Mouse (Mus musculus) layer of hippocampus, adult 11-12 months (tissue): Measurements from ENCODE around the gene Mpdu1.
A peak's percentile ranks its signal among the peaks of the same experiment; 100 is the strongest.
"Not testable (repeated sequence)": the region's sequence is repeated elsewhere in the genome, so short reads cannot be mapped to it uniquely, and the experiment has no call there.

Experiments used
- DNase-seq: peaks from one replicate; pipeline ENCODE4 v3.0.0; 2022; ENCODE audit warnings: low spot score

The Mpdu1 gene

DNA sequence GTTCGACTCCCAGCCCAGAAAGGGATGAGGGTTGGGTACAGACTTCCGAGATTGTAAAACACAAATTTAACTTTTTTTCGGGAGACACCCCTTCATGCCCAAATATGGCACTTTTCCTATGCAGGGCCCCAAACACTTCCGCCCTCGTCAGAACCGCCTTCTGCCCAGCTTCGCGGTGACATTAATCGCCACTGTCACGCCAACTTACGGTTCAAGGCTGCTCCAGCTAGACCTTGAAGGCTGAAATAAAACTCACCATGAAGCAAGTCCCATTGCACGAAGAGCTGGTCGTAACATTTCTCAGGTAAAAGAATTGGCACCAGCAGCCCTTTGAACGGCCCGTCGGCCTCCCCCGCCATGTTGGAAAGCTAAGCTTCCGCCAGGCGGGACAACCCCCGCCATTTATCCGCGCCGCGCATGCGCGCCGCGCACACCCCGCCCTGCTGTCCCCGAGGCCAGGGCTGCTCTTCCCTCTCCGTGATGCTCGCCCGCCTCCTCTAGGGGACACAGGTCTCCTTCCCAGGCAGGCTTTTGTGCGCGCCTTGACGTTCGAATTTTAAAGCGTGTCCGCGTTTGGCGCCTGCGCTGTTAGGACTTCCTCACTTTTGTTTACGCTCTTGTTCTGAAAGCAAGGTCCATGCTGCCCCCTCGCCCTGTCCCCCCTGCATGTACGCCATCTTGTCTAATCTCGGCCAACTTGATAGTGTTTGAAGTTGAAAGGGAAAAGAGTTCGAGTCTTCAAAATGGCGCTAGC is at the start of gene Mpdu1:
Gene Mpdu1 (minus strand): TSS at position 430 of the 754 bp plus-strand sequence.
- DNase-seq: peak; percentile 93

DNA sequence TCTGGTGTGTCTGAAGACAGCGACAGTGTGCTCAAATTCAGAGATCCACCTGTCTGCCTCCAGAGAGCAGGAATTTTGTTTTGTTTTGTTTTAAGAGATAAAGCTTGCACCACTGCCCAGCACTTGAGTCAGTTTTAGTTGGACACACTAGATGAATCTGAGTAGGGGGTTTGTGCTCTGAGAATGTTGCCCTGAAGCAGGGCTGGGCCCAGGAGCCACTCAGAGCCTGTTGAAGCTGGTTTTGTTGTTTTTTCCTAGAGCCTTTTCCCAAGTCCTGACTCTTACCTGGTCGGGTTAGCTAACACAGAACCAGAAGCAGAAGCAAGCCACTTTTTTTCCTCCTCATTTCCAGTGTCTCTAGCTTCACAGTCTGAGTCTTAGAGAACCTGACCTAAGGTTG is 48.6 kb upstream of the Mpdu1 start:
- no peak for DNase-seq

DNA sequence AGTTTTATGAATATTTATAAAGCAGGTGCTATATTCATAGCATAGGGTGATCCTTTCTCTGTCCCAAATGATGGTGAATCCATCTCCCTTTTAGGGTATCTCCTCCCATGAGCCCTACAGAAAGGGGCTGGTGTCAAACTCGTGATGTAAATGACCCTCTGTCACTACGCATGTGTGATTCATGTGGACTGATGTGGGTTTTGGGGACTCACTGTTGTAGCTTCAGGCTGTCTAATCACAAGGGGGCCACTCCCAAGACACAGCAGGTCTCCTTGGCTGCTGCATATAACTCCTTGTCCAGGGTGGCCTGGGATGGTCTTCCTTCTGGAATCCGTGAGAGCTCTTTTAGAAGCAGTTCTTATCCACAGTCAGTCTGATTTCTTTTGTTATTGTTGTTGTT is 48.0 kb upstream of the Mpdu1 start:
- no peak for DNase-seq

DNA sequence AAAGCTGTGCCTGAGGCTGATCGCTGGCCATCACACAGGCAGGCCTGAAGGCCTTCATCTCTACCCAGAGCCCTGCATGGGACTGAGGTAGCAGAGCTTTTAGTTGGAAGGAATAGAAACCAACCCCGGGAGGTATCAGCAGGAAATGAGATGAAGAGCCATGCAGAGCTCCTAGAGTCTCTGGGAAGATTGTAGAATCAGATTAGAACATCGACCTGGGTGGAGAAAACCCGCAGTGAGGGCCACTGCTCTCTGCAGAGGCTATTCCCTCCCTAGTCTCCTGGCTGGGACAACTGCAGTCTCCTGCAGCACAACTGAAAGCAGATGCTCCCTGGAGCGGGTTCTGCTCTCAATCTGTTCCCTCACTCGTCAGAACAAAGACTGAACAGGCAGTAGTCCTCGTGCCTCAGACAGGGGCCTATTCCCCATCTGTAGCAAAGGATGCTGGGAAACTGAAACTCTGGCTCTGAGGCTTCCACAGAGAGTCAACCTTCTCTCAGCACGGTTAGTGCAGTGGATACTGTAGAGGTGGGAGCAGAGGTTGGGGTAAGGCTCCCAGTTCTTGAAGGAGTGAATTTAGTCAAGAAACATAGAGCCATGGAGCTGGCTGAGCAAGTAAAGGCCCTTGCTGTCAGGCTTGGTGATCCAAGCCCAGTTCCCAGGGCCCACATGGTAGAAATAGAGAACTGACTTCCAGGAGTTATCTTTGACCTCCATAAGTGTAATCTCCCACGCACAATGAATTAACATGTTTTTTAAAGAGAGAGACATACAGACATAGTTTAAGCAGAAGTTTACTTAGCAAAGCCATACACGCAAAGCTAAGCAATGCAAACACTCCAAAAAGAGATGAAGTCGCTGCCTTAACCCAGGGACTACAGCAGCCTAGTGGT is 47.4 kb upstream of the Mpdu1 start:
- peak; percentile 29 for DNase-seq

DNA sequence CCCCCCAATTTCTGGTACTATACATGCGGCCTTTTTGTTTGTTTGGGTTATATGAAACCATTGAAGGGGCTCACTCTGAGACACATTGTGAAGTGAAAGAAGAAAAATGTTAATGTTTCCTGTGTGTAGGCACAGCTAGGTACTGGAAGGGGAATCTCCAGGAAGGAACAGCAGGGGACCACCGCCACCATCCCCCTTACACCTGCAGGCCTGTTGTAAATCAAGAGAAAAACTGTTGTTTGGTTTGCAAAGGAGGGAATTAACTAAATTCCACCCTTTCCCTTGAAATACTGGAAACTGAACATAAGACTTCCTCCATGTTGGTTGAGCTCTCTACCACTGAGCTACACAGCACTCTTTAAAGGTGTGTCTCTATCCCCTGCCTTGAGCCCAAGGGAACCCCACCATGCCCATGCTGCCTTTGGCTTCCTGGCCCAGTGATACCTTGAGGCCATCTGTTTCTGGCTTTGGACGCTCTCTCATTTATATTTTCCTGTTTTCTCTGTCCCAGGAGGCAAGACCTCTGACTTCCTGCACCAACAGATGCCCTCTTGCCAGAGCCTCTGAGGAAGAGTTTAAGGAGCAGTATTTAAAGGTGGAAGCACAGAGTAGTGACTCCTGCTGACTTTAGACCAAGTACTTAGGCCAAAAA is 46.3 kb upstream of the Mpdu1 start:
- no peak for DNase-seq

DNA sequence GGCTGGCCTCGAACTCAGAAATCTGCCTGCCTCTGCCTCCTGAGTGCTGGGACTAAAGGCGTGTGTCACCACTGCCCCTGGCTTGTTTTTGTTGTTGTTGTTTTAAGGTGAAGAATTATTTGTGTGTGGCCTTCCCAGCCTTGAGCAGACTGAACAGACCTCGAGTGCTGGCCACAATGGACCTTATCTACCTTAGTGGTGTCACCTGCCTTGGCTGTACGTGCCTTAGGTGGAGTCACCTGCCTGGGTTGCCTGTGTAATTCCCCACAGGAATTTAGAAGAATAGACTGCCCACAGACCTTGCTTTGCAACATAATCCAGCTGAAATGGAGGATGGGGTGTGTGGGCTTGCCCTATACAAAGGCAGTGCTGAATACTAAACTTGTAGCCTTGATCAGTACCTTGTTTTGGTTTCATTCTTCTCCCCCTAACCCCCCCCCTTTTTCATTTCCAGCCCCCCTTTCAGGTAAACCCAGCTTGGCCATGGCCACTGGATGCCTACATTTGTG is 45.5 kb upstream of the Mpdu1 start:
- DNase-seq: no peak

DNA sequence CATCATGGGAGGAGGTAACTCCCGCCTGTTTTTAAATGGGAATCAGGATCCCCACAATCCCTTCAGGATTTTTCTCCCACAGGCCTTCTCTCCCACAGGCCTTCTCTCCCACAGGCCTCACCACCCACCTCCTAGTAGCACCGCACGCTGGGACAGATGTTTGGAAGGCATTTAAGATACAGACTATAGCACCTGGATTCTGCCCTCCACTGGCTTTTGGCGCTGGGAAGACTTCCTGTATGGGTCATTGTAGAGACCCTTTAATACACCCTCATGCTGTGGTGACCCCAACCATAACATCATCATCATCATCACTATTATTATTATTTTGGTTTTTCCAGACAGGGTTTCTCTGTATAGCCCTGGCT is 45.0 kb upstream of the Mpdu1 start:
- no peak for DNase-seq

DNA sequence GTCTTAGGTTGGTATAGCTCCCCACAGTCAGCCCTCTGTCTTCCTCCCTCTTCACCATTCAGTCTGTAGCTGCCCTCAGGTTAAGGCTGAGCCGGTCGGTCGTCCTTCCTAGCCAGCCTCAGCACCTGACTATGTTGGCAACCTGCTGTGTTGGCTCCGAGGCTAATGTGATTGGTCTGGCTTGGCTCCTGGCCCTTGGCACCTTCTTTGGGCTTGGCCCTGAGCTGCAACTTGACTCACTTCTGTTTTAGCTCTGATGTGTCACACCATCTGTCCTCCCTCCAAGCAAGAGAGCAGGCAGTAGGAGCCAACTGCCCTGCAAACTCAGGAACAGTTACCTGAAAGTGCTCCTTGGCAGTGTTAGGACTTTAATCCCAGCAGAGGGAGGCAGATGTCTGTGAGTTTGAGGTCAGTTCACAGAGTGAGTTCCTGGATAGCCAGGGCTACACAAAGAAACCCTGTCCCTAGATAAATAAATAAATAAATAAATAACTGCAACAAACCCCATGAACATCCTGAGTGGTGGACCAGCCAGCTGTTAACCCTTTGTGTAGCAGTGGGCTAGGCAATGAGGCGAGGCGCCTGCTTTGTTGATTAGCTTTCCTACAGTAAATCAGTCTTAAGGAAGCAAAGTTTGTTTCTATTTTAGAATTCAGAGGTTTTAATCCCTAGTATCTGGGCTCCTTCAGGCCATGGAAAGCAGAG is 44.5 kb upstream of the Mpdu1 start:
- peak; percentile 28 for DNase-seq

DNA sequence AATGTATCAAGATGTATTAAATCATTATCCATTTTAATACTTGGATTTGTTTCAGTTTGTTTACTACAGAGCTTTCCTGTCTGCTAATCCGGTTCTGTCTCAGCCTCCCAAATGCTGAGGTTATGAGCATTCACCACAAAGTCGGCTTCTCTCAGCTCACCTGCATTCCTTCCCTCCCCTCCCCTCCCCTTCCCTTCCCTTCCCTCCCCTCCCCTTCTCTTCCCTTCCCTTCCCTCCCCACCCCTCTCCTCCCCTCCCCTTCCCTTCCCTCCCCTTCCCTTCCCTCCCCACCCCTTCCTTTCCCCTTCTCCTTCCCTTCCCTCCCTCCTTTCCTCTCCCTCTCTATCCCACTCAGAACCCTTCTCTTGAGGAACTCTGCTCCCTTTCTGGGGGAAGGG is 42.2 kb upstream of the Mpdu1 start:
- DNase-seq: no peak

DNA sequence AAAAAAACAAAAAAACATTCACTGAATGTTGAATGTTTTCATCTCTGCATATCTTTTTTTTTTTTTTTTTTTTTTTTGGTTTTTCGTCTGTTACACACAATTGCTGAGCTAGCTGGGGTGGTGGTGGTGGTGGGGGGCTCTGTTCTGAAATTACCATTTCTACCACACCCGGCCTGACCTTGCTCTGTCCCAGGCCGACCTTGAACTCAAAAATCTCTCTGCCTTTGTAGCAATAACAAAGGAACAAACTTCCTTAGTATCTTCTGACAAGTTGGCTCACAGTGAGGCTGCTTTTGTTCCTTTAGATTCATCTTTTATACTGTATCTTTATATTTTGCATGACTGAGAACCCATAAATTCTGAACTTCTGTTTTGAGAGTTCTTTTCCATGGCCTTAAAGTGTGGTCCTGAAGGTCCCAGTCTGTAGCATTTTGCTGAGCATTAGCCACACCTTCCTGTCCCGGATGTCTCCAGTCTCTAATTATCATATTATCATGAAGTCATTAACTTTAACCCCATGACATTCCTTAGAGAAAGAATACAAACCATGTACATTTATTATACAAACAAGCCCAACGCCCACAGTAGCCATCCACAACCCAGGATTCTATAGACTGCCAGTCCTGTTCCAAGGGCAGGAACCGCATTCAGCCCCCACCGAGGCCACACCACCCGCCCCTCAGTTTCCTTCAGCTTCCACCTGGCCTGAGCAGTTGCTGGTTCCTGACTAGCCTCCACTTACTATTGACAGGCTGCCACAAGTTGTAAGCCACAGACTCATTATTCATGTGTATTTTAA is 41.6 kb upstream of the Mpdu1 start:
- DNase-seq: no peak

DNA sequence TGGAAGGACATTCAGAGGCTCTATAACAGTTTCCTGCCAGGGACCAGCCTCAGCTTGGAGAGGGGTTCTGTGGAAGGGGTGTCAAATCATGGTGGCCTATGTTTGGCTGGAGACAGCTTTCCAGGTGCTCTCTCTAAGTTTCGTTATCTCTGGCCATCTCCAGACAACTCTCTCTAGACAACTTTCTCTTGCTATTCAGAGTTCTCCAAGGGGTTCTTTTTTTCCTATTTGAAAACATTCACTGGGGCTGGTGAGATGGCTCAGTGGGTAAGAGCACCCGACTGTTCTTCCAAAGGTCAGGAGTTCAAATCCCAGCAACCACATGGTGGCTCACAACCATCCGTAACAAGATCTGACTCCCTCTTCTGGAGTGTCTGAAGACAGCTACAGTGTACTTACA is 40.9 kb upstream of the Mpdu1 start:
- DNase-seq: not testable (repeated sequence)

DNA sequence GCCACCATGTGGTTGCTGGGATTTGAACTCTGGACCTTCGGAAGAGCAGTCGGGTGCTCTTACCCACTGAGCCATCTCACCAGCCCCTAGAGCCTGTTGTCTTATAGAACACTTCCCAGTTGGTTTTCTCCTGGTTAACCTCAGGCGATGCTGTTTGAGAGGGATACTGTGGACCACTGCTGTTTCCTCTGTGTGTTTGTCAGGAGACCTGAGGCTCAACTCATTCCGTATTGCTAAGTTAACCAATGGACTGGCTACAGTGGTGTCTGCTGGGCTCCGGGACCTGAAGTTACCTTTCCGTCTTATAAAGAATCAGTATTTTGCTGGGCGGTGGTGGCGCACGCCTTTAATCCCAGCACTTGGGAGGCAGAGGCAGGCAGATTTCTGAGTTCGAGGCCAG is 40.4 kb upstream of the Mpdu1 start:
- not testable (repeated sequence) for DNase-seq

DNA sequence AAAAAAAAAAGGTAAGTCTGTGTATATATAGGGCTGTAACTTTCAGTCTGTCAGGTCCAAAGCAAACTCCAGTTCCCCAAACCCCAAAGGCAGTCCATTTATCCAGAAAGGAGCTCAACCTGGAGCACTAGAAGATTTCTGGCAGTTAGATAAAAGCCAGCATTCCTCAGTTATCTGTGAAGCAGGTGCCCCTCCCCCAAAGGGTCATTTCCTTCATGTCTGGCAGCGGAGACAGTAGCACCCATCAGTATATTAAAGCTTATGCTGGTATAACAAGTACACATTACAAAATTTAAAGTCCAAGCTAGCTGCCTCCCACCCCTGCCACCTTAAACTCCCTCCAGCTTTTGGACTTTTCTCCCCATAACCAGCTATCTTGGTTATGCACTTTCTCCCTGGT is 37.2 kb upstream of the Mpdu1 start:
- no peak for DNase-seq

DNA sequence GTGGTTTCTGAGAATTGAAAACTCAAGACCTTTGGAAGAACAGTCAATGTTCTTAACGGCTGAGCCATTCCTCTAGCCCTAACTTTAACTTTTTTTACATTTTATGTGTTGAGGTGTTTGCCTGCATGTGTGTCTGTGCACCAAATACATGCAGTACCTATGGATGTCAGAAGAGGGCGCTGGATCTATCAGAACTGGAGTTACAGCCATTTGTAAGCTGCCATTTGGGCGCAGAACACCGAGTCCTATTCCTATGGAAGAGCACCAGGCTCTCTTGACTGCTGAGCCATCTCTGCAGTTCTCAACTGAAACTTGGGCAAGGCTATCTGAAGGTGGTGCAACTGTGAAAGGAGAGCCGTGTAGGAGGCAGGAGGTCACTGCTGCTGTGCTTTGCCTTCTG is 36.1 kb upstream of the Mpdu1 start:
- DNase-seq: no peak

DNA sequence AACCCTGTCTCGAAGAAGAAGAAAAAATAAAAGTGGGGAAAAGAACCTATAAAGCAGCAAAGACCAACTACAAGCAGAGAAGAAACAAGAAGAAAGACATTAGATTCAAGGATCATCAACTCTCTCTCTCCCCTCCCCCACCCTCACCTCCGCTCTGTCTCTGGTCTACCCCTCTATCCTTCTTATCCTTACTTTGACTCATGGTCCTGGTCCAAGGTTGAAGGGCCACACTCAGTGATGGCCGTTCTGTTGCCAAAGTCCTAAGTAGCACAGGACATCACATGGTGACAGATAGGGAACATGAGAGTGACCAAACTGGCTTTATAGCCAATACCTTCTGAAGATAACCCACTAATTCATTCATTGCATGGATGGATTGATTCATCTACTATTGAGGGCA is 35.0 kb upstream of the Mpdu1 start:
- no peak for DNase-seq

DNA sequence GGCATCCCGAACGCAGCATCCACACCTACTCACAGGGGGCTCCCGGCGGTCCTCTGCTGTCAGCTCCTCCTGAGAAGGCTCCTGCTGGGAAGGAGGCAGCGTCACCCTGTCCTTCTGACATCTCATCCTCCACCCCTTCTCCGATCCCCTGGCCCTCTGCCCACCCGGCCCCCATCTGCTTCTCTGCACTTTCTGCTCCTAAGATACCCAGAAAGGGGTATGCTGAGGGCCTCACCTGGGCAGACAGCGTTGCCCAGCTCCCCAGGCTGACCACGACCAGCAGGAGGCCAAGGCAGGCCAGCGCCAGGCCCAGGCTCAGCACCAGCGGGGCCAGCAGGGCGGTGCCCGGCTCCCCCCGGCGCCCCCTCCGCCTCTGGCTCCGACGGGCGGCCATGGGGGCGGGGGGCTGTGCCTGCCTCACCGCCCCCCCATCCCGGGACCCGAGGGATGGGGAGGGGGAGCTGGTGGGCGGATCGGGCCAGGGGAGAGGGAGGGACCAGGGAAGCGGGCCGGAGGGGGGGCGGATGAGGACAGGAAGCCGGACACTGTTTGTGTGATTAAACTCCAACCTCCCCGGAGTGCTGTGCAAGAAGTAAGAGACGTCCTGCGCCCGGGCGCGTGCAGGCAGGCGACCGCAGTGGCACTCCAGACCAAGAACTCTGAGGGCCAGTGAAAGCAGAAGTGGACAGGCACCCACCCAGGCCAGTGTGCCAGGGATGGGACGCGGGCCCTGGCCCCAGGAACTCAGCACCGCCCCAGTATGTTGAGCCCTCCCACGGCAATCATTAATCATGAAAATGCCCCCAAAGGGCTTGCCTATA is 33.1 kb upstream of the Mpdu1 start, which contains the start of the genes Tnfsf12 and Tnfsfm13:
Gene Tnfsf12 (minus strand): TSS at position 489 of the 821 bp plus-strand sequence.
Gene Tnfsfm13 (minus strand): TSS at position 738 of the 821 bp plus-strand sequence.
- peak; percentile 62 for DNase-seq

DNA sequence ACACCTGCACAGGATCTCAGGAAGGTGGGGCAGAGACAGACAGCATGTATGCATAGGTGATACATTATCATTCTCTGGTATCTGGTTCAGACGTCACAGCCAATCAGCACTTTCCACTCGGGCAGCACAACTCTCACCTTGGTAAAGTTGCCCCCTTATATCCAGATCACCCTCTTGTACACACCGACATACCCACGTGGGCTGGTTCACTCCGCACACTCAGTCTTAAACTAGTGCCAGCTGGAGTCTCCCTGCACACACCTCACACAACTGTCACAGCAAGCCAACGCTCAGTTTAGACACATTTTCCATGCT is 32.6 kb upstream of the Mpdu1 start:
- peak; percentile 45 for DNase-seq

DNA sequence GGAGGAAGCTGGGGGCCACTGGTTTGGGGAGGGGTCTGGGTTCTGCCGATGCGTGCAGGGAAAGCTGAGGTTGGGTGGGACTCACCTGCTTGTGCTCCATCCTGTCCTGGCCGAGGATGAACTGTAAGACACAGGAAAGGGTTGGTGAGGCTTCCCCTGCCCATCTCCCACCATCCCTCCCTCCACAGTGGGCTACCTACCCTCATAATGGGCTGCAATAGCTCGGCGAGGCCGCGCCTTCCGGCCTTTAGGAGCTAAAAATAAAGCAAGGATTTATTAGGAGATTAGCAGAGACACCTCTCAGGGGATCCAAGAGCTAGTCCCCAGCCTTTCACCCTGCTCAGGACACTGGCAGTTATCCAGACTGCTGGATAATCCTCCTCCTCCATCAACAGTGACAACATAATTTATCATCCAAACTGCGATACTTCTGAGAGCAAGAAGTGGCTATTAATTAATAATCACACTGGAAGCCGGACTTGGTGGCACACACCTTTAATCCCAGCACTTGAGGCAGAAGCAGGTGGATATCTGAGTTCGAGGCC is 31.1 kb upstream of the Mpdu1 start:
- no peak for DNase-seq

DNA sequence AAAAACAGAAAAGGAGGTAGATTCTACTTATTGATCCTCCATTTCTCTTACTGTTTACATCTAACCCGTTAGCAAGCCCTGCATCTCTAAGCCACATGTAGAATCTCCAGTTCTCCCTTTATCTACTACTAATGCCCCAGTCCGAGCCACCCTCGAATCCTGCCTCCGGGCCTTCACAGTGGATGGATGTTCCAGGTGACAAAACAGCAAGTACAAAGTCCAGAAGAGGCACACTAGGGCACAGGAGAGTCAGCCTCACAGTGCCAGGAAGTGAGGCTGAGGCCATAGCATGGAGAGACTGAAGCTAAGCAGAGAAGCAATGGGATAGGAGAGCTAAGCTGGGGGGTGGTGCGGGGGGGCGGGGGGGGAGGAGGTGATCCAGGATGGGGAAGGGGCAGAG is 30.4 kb upstream of the Mpdu1 start:
- DNase-seq: no peak

DNA sequence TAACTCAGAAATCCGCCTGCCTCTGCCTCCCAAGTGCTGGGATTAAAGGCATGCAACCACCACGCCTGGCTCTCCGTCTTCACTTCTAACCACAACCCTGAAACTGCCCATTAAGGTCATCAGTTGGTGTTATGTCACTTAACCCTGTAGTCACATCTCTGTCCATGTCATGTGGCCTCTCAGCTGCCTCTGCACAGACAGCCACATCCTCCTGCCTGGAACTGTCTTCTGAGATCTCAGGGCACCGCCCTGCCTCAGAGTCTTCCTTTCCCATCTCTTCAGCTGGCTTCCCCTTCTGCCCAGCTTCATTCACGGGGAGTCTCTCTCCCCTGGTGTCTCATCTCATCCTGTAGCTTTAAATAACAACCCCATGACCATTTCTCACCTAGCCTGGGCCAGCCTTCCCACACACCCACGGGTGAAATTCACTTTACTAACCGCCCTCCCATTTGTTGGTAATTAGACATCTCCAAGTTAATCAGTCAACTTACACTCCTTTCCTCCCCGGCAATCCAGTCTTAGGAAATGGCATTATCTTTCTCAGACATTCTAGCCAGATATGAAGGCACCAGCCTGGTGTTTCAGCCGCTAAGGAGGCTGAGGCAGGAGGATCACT is 29.9 kb upstream of the Mpdu1 start:
- DNase-seq: no peak
